Mouse (Mus musculus): ENCODE measurements around the gene Peg10.
"Not testable (repeated sequence)": the region's sequence is repeated elsewhere in the genome, so short reads cannot be mapped to it uniquely, and the experiment has no call there.

The Peg10 gene

GRCm38 (mm10) chr6:4740511-4740910, 6.6 kb upstream of the Peg10 start:
- ChIA-PET POLR2A (interaction anchor here in 3 of 4 experiments (1.0 to 1.3 kb wide), 5 partner anchors 8 to 152 kb away, joined by 3 to 5 read pairs (median 4); no protein-coding TSS in a partner anchor), CTCF (no interaction called here)

- ChIA-PET POLR2A (interaction anchor here in 3 of 4 experiments (0.6 to 2.4 kb wide), 14 partner anchors 8 to 592 kb away, joined by 3 to 9 read pairs (median 4); no protein-coding TSS in a partner anchor), CTCF (interaction anchor here in 2 of 4 experiments (1.0 to 1.5 kb wide), 2 partner anchors 93 kb away, joined by 4 to 9 read pairs; no protein-coding TSS in a partner anchor)
Observed at GRCm38 (mm10) chr6:4746036-4746695, 940 bp upstream of the Peg10 start.

GRCm38 (mm10) chr6:4747677-4748505, 785 bp downstream of the Peg10 start:
- ChIA-PET POLR2A (interaction anchor here in 3 of 4 experiments (0.5 to 2.4 kb wide), 22 partner anchors 10 to 561 kb away, joined by 3 to 9 read pairs (median 4); no protein-coding TSS in a partner anchor), CTCF (interaction anchor here (0.6 to 1.0 kb wide), 7 partner anchors 39 to 842 kb away, joined by 3 to 6 read pairs (median 4); no protein-coding TSS in a partner anchor)

GRCm38 (mm10) chr6:4748506-4748961, 1.4 kb downstream of the Peg10 start:
- POLR2A ChIA-PET: interaction anchor here in 3 of 4 experiments (0.6 to 1.8 kb wide), 18 partner anchors 8 to 362 kb away, joined by 3 to 10 read pairs (median 4); no protein-coding TSS in a partner anchor

GRCm38 (mm10) chr6:4749091-4749490, 2.0 kb downstream of the Peg10 start:
- ChIA-PET POLR2A (interaction anchor here (0.6 to 1.8 kb wide), 20 partner anchors 9 to 361 kb away, joined by 3 to 10 read pairs (median 4); no protein-coding TSS in a partner anchor), CTCF (interaction anchor here in 1 of 4 experiments (0.5 to 0.6 kb wide), 2 partner anchors 81 to 1232 kb away, joined by 4 to 10 read pairs; no protein-coding TSS in a partner anchor)

More at GRCm38 (mm10) chr6:4748506-4748961, 1.4 kb downstream of the Peg10 start:
- CTCF ChIA-PET: interaction anchor here in 1 of 4 experiments (0.5 kb wide), 1 partner anchor 1232 kb away, joined by 4 read pairs; no protein-coding TSS in a partner anchor

GRCm38 (mm10) chr6:4751355-4751754, 4.2 kb downstream of the Peg10 start:
- CTCF ChIA-PET: no interaction called here
- POLR2A ChIA-PET: interaction anchor here in 1 of 4 experiments (0.6 kb wide), 1 partner anchor 143 kb away, joined by 6 read pairs; no protein-coding TSS in a partner anchor

- ChIA-PET POLR2A (interaction anchor here in 2 of 4 experiments (0.6 to 1.3 kb wide), 4 partner anchors 42 to 148 kb away, joined by 3 to 5 read pairs (median 4); no protein-coding TSS in a partner anchor), CTCF (interaction anchor here in 1 of 4 experiments (0.7 kb wide), 1 partner anchor 86 kb away, joined by 3 read pairs; no protein-coding TSS in a partner anchor)
Observed at GRCm38 (mm10) chr6:4754286-4754685, 7.2 kb downstream of the Peg10 start.

- ChIA-PET POLR2A (interaction anchor here in 1 of 4 experiments (1.0 to 1.3 kb wide), 2 partner anchors 70 to 114 kb away, joined by 3 to 5 read pairs; no protein-coding TSS in a partner anchor), CTCF (interaction anchor here in 2 of 4 experiments (0.6 to 0.7 kb wide), 2 partner anchors 22 to 87 kb away, joined by 3 read pairs; no protein-coding TSS in a partner anchor)
Observed at GRCm38 (mm10) chr6:4754886-4755285, 7.8 kb downstream of the Peg10 start.

- CTCF ChIA-PET: not testable (repeated sequence)
- POLR2A ChIA-PET: interaction anchor here in 1 of 4 experiments (1.6 kb wide), 1 partner anchor 12 kb away, joined by 3 read pairs; no protein-coding TSS in a partner anchor
Observed at GRCm38 (mm10) chr6:4761415-4762142, 14.5 kb downstream of the Peg10 start.

GRCm38 (mm10) chr6:4762252-4762651, 15.1 kb downstream of the Peg10 start:
- ChIA-PET CTCF (no interaction called here), POLR2A (no interaction called here)

- ChIA-PET CTCF (no interaction called here), POLR2A (interaction anchor here in 1 of 4 experiments (0.6 kb wide), 1 partner anchor 42 kb away, joined by 3 read pairs; no protein-coding TSS in a partner anchor)
Observed at GRCm38 (mm10) chr6:4796281-4796680, 49.2 kb downstream of the Peg10 start.

GRCm38 (mm10) chr6:4797317-4797716, 50.2 kb downstream of the Peg10 start:
- CTCF ChIA-PET: not testable (repeated sequence)

GRCm38 (mm10) chr6:4798382-4798781, 51.3 kb downstream of the Peg10 start:
- CTCF ChIA-PET: interaction anchor here in 1 of 4 experiments (0.6 kb wide), 1 partner anchor 584 kb away, joined by 9 read pairs; no protein-coding TSS in a partner anchor
- POLR2A ChIA-PET: no interaction called here

More at GRCm38 (mm10) chr6:4797317-4797716, 50.2 kb downstream of the Peg10 start:
- POLR2A ChIA-PET: not testable (repeated sequence)

- ChIA-PET CTCF (interaction anchor here in 1 of 4 experiments (1.0 kb wide), 1 partner anchor 146 kb away, joined by 7 read pairs; no protein-coding TSS in a partner anchor), POLR2A (interaction anchor here in 1 of 4 experiments (0.7 kb wide), 1 partner anchor 30 kb away, joined by 3 read pairs; no protein-coding TSS in a partner anchor)
Observed at GRCm38 (mm10) chr6:4799359-4799758, 52.3 kb downstream of the Peg10 start.

GRCm38 (mm10) chr6:4806981-4807380, 59.9 kb downstream of the Peg10 start:
- CTCF ChIA-PET: no interaction called here
- POLR2A ChIA-PET: interaction anchor here in 1 of 4 experiments (0.5 kb wide), 1 partner anchor 85 kb away, joined by 4 read pairs; no protein-coding TSS in a partner anchor
